Mouse (Mus musculus): ENCODE measurements around the gene Fgr.

The Fgr gene

GRCm38 (mm10) chr4:132958741-132959678 is 14.9 kb upstream of the Fgr start:
- no peak for DNase-seq (ENCODE audit: low spot score)

- no peak for DNase-seq (ENCODE audit: low spot score)
Measured at GRCm38 (mm10) chr4:132959679-132960045, 14.2 kb upstream of the Fgr start.

DNA sequence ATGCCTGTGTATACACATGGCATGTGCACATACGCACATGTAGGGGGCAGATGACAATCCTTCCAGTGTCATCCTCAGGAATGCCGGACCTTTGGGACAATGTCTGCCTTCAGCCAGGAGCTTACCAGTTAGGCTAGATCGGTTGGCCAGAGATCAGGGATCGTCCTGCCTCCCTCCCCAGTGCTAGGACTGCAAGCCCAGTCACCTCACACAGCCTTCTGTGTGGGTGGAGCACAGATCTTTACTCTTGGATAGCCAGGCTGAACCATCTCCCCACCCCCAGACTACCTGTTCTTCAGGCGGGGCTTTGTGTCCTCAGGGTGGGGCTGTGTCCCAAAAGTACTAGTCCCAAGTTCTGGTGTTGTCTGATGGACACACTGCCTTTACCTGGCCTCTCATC is 13.6 kb upstream of the Fgr start:
- no peak for DNase-seq (ENCODE audit: low spot score)

DNA sequence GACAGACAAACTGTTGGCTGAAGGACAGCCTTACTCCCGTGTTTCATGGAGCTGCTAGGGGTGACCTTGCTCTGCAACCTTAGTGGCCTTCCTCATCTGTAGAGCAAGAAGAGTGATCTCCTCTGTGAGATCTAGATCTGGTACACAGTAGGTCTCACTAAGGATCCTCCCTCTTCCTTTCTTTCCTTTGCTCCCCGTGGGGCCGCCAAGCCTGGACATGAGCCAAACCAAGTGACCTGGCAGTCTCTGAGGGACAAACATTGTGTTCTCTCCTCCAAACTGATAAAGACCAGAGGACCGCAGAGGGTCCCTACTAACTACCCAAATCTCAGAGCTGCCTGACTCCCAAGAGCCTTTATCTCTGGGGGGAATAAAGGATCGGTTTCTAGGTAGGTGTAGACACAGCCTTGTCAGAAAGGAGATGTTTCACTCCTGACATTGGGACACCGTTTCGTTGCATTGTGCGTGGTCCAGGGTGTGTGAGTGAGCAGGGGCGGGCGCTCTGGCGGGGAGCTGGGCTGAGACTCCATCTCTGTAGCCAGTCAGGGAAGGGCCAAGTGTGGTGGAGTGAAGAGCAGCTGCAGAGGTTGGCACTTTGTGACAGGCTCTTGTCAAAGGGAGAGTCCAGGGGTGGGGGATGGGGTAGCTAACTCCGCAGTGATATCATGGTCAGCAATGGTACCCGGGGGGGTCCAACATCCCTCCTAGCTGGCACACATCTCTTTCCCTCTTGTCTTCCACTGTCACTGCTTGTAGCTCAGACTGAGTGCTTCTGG is 12.8 kb upstream of the Fgr start:
- no peak for DNase-seq (ENCODE audit: low spot score)

GRCm38 (mm10) chr4:132961866-132962265 is 12.0 kb upstream of the Fgr start:
- DNase-seq (ENCODE audit: low spot score) = no peak

- no peak for DNase-seq (ENCODE audit: low spot score)
Measured at GRCm38 (mm10) chr4:132962628-132963027, 11.3 kb upstream of the Fgr start.

- DNase-seq (ENCODE audit: low spot score) = no peak
Measured at GRCm38 (mm10) chr4:132963436-132963835, 10.5 kb upstream of the Fgr start.

DNA sequence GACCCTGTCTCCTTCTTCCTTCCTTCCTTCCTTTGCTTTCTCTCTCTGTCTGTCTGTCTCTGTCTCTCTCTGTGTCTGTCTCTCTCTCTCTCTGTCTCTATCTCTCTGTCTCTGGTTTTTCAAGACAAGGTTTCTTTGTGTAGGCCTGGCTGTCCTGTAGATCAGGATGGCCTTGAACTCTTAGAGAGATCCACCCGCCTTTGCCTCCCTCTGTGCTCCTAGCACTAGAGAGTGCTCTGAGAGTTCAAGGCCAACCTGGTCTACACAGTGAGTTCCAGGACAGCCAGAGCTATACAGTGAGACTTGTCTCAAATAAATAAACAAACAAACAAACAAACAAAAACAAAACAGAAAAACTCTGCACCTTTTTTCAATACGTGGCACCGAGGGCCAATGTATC is 9.8 kb upstream of the Fgr start:
- DNase-seq (ENCODE audit: low spot score) = no peak

GRCm38 (mm10) chr4:132964473-132964872 is 9.4 kb upstream of the Fgr start:
- DNase-seq (ENCODE audit: low spot score) = no peak

- DNase-seq (ENCODE audit: low spot score) = no peak
Measured at GRCm38 (mm10) chr4:132968105-132968938, 5.6 kb upstream of the Fgr start.

GRCm38 (mm10) chr4:132971601-132972000 is 2.3 kb upstream of the Fgr start:
- DNase-seq (ENCODE audit: low spot score) = no peak

- no peak for DNase-seq (ENCODE audit: low spot score)
Measured at GRCm38 (mm10) chr4:132972101-132972500, 1.8 kb upstream of the Fgr start.

DNA sequence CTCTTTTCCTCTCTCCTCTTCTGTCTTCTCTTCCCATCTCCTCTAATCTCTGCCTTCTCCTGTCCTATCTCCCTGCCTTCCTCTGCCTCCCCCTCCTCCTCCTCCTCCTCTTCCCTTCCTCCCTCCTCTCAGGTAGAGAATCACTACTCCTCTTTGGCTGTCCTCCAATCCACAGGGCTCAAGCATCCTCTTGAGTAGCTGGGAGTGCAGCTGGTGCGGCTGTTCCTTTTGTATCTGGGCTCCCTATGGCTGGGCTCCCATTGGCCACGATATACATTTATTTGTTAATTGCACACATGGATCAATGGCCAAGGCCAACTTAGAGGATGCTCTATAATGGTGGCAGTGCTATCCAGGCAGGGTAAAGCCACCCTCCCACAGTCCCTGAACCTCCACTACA is 1.3 kb upstream of the Fgr start:
- DNase-seq (ENCODE audit: low spot score) = no peak

GRCm38 (mm10) chr4:132973186-132973585 is 709 bp upstream of the Fgr start:
- DNase-seq (ENCODE audit: low spot score) = no peak

DNA sequence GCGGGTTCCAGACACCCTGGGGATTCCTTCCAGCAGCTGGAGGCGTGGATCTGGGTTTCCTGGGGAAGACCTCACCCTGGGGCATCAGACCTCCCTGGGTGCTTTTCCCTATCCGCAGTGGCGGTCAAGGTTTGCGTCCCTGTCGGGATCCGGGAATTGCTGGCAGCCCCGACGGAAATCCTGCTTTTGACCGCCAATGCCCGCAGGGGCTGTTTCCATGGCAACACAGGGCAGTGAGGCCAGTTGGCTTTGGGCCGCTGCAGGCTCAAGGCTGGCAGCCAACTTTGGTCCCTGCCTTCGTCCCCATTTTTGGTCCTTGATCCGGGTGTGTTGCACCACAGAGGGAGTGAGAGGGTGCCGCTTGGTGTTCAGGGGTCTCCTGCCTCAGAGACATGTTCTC is 1.0 kb downstream of the Fgr start:
- DNase-seq (ENCODE audit: low spot score) = no peak

GRCm38 (mm10) chr4:132975791-132976190 is 1.9 kb downstream of the Fgr start:
- DNase-seq (ENCODE audit: low spot score) = no peak

DNA sequence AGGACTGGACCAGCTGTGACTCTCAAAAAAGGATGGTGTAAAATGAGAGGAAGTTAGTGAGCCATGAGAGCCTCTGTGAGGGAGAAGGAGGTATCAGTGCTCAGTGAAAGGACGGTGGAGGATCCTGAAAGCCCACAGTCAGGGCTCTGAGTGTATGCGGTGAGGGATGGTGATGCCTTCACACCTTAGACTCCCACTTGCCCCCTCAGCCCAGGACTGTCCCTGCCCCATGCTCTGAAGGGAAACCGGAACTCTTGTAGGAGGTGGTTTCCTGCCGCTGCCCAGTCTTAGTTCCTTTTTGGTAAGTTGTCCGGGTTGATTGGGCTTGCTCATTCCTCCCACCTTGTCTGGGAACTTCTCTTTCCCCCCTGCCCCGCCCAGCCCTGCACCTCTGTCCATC is 2.8 kb downstream of the Fgr start:
- no peak for DNase-seq (ENCODE audit: low spot score)

DNA sequence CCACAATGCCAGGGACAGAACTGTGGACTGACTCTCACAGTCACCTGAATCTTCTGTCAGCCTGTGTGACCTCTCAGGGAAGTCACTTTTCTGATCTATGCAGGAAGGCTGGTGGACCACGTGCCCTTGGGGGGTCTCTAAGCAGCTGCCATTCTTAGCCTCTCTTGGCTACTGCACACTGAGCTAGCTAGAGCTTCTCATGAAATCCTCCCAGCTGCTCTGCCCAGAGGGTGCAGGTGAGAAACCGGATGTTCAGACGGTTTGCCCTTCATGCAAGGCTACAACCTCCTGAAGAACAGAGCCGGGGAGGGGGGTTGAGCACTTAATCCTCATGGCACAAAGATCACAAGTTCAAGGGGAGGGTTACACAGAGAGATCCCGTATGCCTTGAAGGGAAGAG is 3.7 kb downstream of the Fgr start:
- no peak for DNase-seq (ENCODE audit: low spot score)

DNA sequence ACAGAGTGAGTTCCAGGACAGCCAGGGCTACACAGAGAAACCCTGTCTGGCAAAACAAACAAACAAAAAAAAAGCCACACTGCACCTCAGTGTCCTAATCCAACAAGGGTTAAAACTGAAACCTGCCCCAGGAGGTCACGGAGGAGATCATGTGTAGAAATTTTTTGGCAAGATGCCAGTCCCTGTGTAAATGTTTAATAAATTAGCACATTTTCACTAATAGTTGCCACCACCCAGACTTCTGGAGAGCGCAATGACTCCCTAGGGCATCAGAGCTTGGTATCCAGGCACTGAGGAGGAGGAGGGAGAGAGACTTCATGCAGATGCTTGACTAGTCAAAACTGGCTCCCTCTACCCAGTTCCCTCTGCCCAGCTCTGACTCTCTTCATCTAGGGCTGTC is 5.3 kb downstream of the Fgr start:
- DNase-seq (ENCODE audit: low spot score) = no peak

DNA sequence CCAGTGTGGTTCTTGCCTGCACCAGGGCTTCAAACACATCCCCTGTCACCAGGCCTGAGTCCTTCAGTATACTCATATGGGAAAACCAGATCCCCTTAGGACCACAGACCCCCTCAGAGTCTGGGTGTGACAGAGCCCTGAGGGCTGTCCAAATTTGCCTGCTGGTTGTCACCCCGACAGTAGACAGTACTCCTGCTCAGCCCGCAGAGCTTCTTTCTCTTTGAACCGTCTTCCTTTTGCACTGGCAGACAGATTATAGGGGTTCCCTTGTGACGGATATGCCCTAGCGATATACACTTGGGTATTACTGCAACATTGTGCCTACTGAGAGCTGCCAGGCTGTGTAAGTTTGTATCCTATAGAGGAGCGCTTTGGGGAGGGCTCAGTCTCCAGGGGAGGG is 7.7 kb downstream of the Fgr start:
- DNase-seq (ENCODE audit: low spot score) = no peak

DNA sequence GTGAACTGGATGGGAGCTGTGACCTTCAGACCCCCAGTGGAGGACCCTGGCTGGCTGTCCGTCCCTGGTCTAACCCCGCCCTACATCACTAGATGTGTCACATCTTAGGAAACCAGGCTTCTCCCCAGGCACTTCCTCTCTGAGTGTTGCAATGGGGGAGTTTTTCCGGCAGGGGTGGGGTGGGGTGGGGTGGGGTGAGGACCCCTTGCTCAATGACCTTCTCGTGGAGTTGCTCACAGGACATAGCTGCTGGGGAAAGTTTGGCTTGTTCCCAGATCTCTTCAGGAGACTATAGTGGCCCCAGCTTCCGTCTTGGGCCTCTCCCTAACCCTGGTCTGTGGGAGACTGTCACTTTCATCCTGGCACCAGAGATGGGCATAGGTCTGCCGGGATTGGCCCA is 9.1 kb downstream of the Fgr start:
- no peak for DNase-seq (ENCODE audit: low spot score)
